Mouse (Mus musculus): ENCODE measurements around the gene Zfp57. TPM values are rescaled to one million over a fixed set of nuclear protein-coding genes. Genes with fewer than 3 reads are reported as not detected.
"Not testable (repeated sequence)": the region's sequence is repeated elsewhere in the genome, so short reads cannot be mapped to it uniquely, and the experiment has no call there.

Zfp57 gene
- total RNA-seq, 2 experiments from 2014 or later = 9.7 to 14.5 TPM

DNA sequence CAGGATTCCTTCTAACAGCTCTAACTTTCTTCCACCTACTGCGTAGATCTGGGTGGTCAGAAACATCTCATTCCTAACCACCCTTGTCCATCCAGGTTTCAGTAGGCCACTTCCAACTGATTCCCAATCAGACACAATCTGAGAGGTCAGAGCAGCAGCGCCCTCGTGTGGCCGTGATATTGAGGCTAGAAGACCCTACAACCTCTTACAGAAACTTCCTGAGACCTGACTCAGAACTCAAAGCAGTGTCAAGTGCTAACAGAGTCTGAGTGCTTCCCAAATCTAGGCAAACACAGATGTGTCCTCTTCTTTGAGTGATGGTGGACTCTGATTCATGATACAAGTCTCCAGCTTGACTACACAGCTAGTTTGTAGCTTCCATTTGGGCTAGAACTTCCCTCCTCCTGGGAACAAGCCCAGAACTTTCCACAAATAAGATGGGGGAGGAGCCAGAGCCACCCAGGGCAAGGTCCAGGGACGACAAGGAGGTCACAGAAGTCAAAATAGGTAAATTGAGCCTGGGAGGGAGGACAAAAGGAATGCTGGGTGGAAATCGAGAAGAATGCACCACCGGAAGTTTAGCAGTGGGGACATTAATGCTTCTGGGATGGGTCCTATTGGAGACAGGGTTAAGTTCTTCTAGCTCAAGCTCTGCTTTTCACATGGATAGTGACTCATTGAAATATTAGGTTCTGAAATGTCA is 3.8 kb upstream of the Zfp57 start:
- DNase-seq = peak; percentile 86

GRCm38 (mm10) chr17:36998477-36998876 is 2.5 kb upstream of the Zfp57 start:
- no peak for DNase-seq

GRCm38 (mm10) chr17:37002364-37003330 is 1.7 kb downstream of the Zfp57 start:
- DNase-seq = peak; percentile 66

DNA sequence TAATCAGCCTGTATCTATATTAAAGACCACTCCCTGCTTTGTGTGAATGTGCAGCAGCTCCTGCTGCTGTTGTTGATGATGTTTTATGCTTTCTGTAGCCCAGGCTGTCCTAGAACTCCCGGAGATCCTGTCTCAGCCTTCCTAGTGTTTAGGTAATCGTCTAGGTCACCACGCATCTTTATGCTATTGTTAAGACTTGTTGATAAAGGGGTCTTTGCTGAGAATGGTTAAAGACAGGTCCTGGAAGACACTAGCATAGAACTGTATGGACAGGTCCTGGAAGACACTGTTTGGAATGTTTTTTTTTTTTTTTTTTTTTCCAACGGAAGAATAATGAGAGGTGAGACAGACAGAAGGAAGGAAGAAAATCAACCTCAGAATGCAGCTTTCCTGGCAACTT is 2.4 kb downstream of the Zfp57 start:
- DNase-seq = no peak

- DNase-seq = no peak
These were observed 7.2 kb downstream of the Zfp57 start for GRCm38 (mm10) chr17:37008161-37008560.

GRCm38 (mm10) chr17:37009460-37010042 is 8.6 kb downstream of the Zfp57 start:
- no peak for DNase-seq

- no peak for DNase-seq
These were observed 10.8 kb downstream of the Zfp57 start for GRCm38 (mm10) chr17:37011719-37012118.

DNA sequence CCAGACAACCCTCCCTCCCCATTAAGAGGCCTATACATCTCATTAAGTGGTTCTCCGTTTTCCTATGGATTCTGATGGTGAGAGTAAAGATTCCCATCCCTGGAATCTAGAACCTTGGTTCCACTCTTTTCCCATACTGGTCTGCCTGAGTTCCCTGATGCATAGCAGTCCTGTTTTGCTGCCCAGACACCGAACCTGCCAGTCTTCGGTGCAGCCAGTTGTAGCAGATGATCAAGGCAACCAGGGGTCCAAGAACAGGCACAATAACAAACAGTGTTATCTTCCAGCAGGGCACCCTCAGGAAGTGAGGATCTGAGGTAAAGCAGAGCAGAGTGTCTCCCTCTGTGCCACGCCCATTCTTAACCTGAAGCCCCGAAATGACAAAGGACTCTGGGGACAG is 11.2 kb downstream of the Zfp57 start:
- DNase-seq = no peak

GRCm38 (mm10) chr17:37016333-37016732 is 15.4 kb downstream of the Zfp57 start:
- no peak for DNase-seq

GRCm38 (mm10) chr17:37018328-37018727 is 17.4 kb downstream of the Zfp57 start:
- DNase-seq = no peak

- DNase-seq = not testable (repeated sequence)
These were observed 18.3 kb downstream of the Zfp57 start for GRCm38 (mm10) chr17:37019242-37019641.

- DNase-seq = no peak
These were observed 21.9 kb downstream of the Zfp57 start, which contains the start of gene Mog for GRCm38 (mm10) chr17:37022628-37023576. Mog (minus strand) TSS chr17:37023398.

DNA sequence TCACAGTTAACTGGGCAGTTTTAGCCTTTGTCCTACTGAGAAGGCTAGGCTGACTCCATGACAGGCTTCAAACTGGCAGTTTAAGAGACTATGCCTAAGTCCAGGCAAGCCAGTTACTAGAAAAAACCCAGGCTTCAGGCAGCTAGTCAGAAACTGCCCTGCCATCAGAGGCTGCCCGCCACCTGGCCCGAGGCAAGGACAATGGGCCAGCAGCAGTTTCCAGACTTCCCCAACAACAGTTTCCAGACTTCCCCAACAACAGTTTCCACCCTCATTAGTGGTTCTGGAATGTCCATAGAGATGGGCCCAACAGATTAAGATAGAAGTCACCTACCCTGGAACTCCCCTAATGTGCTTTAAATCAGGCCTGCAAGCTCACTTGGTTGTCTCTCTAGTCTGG is 25.5 kb downstream of the Zfp57 start:
- no peak for DNase-seq

DNA sequence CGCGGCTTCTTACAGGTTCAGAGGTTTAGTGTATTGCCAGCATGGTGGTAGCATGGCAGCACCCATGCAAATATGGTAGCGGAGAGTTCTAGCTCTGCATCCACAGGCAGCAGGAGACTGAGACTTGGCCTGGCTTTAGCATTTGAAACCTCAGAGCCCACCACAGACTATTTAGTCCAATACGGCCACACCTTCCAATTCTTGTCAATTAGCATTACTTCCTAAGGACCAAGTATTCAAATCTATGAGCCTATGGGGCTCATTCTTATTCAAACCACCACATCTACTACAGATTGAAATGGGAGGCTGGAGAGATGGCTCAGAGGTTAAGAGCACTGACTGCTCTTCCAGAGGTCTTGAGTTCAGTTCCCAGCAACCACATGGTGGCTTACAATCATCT is 26.5 kb downstream of the Zfp57 start:
- no peak for DNase-seq

GRCm38 (mm10) chr17:37028212-37028611 is 27.2 kb downstream of the Zfp57 start:
- DNase-seq = no peak

GRCm38 (mm10) chr17:37028683-37029120 is 27.7 kb downstream of the Zfp57 start:
- peak; percentile 93 for DNase-seq

DNA sequence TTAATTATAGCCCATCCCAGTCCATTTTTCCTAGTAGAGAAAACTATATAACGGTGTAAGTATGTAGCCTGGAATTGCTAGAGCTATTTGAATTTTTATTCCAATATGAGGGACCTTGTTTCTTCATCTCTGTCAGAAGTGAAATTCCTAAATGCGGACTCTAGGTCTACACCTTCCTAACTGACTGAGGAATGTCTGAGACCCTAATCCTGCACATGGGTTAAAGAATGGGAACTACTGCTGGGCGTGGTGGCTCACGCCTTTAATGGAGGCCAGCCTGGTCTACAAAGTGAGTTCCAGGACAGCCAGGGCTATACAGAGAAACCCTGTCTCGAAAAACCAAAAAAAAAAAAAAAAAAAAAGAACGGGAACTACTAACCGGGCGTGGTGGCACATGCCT is 28.2 kb downstream of the Zfp57 start:
- DNase-seq = no peak

- DNase-seq = no peak
These were observed 38.3 kb downstream of the Zfp57 start for GRCm38 (mm10) chr17:37039127-37039894.

GRCm38 (mm10) chr17:37044651-37045244 is 43.8 kb downstream of the Zfp57 start:
- no peak for DNase-seq

- DNase-seq = peak; percentile 76
These were observed 44.8 kb downstream of the Zfp57 start, which contains the start of gene Gabbr1 for GRCm38 (mm10) chr17:37045611-37046311. Gabbr1 (plus strand) TSS chr17:37045966.

All from heart, postnatal 4 days (tissue).